Mouse (Mus musculus) hindbrain, embryonic 12.5 days (tissue): ENCODE results near the gene Emilin1. TPM values are rescaled to one million over a fixed set of nuclear protein-coding genes. Genes with fewer than 3 reads are reported as not detected.
A peak's percentile ranks its signal among the peaks of the same experiment; 100 is the strongest.

Experiments used
- ATAC-seq: fragments of 200-750 bp; cut with Nextera tagmentation; 2 replicates; pipeline ENCODE4 v1.8.0; 2017; ENCODE audit warnings: moderate TSS enrichment; ENCODE audit not compliant: low FRiP score
- H3K27ac ChIP-seq: fragments of 300-500 bp; sonication (generic); 2 replicates; pipeline ENCODE4 v1.5.1; 2016; ENCODE audit warnings: mild to moderate bottlenecking
- H3K27me3 ChIP-seq: fragments of 300-500 bp; sonication (generic); 2 replicates; pipeline ENCODE4 v1.6.1; 2016; ENCODE audit warnings: mild to moderate bottlenecking
- H3K36me3 ChIP-seq: fragments of 300-500 bp; sonication (generic); 2 replicates; pipeline ENCODE4 v1.6.1; 2016; ENCODE audit warnings: mild to moderate bottlenecking
- H3K4me1 ChIP-seq: fragments of 300-500 bp; sonication (generic); 2 replicates; pipeline ENCODE4 v1.6.1; 2016
- H3K4me2 ChIP-seq: fragments of 300-500 bp; sonication (generic); replicated peaks from 2 replicates; pipeline ENCODE4 v1.6.1; 2016; ENCODE audit warnings: mild to moderate bottlenecking
- H3K4me3 ChIP-seq: fragments of 300-500 bp; sonication (generic); 2 replicates; pipeline ENCODE4 v1.5.1; 2016; ENCODE audit warnings: mild to moderate bottlenecking
- H3K9ac ChIP-seq: fragments of 300-500 bp; sonication (generic); 2 replicates; pipeline ENCODE4 v1.6.1; 2016; ENCODE audit warnings: mild to moderate bottlenecking, moderate library complexity
- H3K9me3 ChIP-seq: fragments of 300-500 bp; sonication (generic); replicated peaks from 2 replicates; pipeline ENCODE4 v1.6.1; 2016; ENCODE audit warnings: mild to moderate bottlenecking
- WGBS: fragments of 180-500 bp; shearing (Covaris S2); methylation state at CpG from one replicate; pipeline ENCODE4 v1.1.7; 2016; 5-methylcytosine and 5-hydroxymethylcytosine counted together
- polyA plus RNA-seq: library from polyadenylated mRNA; unstranded; fragments of >200 nt; fragmentation: Nextera tagmentation; extraction: Ambion mirVana; gene quantifications from 2 replicates; pipeline ENCODE4 v1.2.1, GENCODE M21; 2016

The Emilin1 gene
- polyA plus RNA-seq, 1 experiment from 2014 or later = 121 TPM

DNA sequence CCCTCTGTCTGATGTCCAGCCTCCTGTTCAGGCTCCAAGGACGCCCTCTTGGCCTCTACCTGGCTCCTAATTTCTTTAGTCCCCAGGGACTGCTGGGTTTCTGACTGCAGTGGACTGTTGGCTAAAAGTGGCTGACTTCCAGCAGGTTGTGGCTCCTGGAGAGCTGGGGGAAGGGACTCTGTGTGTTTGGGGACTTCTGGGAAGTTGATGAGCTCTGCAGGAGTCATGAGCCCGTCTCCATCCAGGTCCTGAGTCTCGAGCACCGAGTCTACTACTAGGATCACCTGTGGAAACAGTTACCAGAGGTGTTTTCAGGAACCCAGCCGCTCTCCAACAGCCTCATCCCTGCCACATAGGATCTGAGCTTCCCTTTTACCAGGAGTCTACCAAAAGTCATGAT, 20.5 kb downstream of the Emilin1 start:
- Histone ChIP-seq H3K9ac (no peak overlapping the region), H3K4me3 (no peak overlapping the region), H3K27ac (no peak overlapping the region), H3K9me3 (no peaks in the 10 kb centered on the region), H3K27me3 (no peaks in the 10 kb centered on the region), H3K4me1 (no peaks in the 10 kb centered on the region), H3K4me2 (no peak overlapping the region), H3K36me3 (no peaks in the 10 kb centered on the region)
- 79% methylated on average over 5 of the region's 5 CpGs for WGBS
- ATAC-seq = no peak

DNA sequence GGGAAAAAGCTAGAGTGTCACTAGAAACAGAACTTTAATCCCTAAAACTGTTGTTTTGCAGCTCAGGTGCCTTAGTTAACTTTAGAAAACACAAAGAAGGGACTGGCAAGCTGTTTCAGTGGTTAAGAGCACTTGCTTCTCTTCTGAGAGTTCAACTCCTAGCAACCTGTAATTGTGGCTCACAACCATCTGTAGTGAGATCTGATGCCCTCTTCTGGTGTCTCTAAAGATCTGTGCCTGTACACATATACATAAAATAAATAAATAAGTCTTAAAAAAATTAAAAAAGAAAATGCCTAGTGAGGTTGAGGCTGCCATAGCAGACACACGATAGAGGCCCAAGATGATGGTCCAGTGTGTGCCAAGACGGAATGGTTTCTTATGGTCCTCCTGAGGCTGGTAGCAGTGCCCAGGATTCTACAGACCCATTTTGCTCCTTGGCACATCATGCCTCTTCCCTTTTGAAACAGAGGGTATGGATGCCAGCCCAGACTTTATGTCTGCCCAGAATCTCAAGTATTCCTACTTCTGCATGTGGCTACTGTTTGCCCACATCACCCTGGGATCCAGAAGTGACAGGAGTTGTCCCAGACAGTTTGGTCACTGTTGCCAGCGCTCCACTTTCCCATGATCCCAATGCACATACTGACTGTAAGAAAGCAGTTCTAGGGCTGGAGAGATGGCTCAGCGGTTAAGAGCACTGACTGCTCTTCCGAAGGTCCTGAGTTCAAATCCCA, 21.7 kb downstream of the Emilin1 start:
- H3K4me3 ChIP-seq = no peak overlapping the region
- no peaks in the 10 kb centered on the region for H3K36me3 ChIP-seq
- no peaks in the 10 kb centered on the region for H3K9me3 ChIP-seq
- H3K9ac ChIP-seq = no peak overlapping the region
- no peak overlapping the region for H3K4me2 ChIP-seq
- no peak for ATAC-seq
- no peaks in the 10 kb centered on the region for H3K27me3 ChIP-seq
- 89% methylated on average over 5 of the region's 5 CpGs for WGBS
- H3K4me1 ChIP-seq = no peaks in the 10 kb centered on the region
- no peak overlapping the region for H3K27ac ChIP-seq

DNA sequence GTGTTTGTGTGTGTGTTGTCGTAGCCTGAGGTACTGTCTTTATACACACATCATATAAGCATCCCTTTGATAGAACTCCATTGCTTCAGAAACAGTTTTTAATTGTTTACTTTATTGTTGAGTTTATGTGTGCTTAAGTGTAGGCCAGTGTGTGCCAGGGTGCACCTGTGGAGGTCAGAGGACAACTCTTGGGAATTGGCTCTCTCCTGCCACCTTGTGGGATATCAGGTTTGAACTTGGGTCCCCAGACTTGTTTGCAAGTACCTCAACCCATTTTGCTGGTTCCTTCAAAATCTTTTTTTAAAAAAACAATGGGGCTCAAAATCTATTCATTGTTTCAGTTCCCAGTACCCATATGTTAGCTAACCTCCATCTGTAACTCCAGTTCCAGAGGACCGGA, 29.8 kb downstream of the Emilin1 start:
- no peak for ATAC-seq
- Histone ChIP-seq H3K27ac (no peak overlapping the region), H3K27me3 (peaks cover 15% of the 10 kb centered on the region), H3K36me3 (no peaks in the 10 kb centered on the region), H3K4me3 (no peak overlapping the region), H3K4me1 (peaks cover 6% of the 10 kb centered on the region), H3K9me3 (no peaks in the 10 kb centered on the region), H3K9ac (no peak overlapping the region), H3K4me2 (no peak overlapping the region)
- 95% methylated on average over 2 of the region's 2 CpGs for WGBS

DNA sequence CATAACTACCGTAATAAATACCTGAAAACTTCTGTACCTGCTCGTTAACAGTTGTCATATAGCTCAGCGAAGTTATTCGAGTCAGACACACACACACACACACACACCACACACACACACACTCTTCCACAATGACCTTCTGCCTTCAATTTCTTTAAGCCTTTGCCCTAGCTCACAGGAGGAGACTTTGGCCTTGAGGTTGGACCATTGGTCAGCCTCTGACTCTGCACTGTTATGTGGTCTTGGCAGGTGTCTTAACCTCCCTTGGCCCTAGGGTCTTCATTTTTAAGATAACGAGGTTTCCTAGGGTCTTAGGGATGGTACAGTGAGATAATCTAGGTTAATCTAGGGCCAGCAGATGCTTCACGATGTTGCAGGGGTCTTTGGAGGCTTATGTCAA, 31.1 kb downstream of the Emilin1 start:
- 87% methylated on average over 6 of the region's 6 CpGs for WGBS
- Histone ChIP-seq H3K27ac (no peak overlapping the region), H3K27me3 (peaks cover 20% of the 10 kb centered on the region), H3K9me3 (no peaks in the 10 kb centered on the region), H3K4me1 (peaks cover 10% of the 10 kb centered on the region), H3K36me3 (no peaks in the 10 kb centered on the region), H3K4me2 (peak overlapping the region; percentile 89; the same call in 1 of the 2 replicates), H3K9ac (no peak overlapping the region), H3K4me3 (no peak overlapping the region)
- ATAC-seq = no peak

DNA sequence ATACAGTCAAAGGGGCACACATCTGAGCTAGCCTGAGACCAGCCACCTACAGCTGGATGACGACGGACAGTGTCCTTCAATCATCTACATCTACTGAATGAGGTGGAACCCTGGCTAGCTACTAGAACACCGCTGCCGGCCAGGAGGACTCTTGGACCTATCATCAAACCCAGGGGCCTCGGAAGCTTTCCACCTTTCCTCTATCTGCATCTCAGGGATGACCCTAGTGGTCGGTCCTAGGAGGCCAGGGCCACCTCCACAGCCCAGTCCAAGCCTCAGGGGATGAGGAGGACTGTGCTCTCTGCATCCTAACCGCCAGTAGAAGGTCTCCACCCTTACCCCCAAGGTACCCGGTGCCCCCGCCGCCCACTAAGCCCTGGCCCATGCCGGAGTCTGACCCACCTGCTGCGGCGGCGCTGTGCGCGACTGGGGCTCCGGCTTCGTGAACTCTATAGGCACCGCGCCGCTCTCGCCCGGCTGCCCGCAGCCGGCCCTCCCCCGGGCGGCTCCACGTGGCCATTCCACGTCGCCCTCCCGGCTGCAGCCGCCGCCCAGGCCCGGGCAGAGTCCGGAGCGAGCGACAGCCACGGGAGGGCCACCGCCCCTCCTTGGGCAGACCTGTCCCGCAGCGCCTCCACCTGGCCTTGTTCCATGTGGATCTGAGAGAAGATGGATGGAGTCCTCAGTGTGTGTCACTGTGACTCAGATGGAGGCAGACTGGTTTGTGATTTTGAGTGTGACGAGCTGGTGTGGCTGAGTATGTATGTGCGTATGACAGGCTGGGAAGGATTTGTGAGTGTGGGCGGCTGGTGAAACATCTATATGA, 32.0 kb downstream of the Emilin1 start, which contains the start of gene Cgref1:
TSS of gene Cgref1 (minus strand) at position 636 of the 826 bp plus-strand sequence.
- H3K36me3 ChIP-seq = no peaks in the 10 kb centered on the region
- WGBS = 4% methylated on average over 44 of the region's 44 CpGs
- H3K4me1 ChIP-seq = peaks cover 14% of the 10 kb centered on the region
- ATAC-seq = peak; percentile 39; the same call in 1 of the 2 replicates
- H3K9me3 ChIP-seq = no peaks in the 10 kb centered on the region
- H3K9ac ChIP-seq = peak within 1 kb of the TSS; percentile 63
- H3K27me3 ChIP-seq = peaks cover 20% of the 10 kb centered on the region
- H3K4me2 ChIP-seq = peak within 1 kb of the TSS; percentile 89
- peak within 1 kb of the TSS; percentile 44 for H3K4me3 ChIP-seq
- H3K27ac ChIP-seq = no peak within 1 kb of the TSS

DNA sequence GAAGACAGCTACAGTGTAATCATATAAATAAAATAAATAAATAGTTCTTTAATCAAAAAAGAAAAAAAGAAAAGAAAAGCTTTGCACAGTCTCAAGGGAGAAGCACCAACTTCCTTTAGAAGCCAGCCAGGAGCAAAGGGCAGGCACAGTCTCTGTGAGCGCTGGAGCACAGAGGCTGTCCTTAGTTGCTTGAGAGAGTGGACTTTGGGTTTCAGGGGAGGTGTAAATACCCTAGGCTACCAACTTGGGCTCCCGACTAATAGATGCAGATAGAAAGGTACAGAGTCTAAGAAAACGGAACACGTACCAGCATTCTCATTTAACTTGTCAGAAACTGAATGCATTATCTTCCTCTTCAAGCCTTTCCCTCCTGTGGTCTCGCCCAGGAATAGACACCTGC, 35.4 kb downstream of the Emilin1 start:
- no peak for ATAC-seq
- H3K9me3 ChIP-seq = no peaks in the 10 kb centered on the region
- peaks cover 19% of the 10 kb centered on the region for H3K4me1 ChIP-seq
- peaks cover 20% of the 10 kb centered on the region for H3K27me3 ChIP-seq
- no peak overlapping the region for H3K9ac ChIP-seq
- WGBS = 76% methylated on average over 5 of the region's 5 CpGs
- peaks cover 16% of the 10 kb centered on the region for H3K36me3 ChIP-seq
- no peak overlapping the region for H3K4me2 ChIP-seq
- H3K4me3 ChIP-seq = no peak overlapping the region
- no peak overlapping the region for H3K27ac ChIP-seq

DNA sequence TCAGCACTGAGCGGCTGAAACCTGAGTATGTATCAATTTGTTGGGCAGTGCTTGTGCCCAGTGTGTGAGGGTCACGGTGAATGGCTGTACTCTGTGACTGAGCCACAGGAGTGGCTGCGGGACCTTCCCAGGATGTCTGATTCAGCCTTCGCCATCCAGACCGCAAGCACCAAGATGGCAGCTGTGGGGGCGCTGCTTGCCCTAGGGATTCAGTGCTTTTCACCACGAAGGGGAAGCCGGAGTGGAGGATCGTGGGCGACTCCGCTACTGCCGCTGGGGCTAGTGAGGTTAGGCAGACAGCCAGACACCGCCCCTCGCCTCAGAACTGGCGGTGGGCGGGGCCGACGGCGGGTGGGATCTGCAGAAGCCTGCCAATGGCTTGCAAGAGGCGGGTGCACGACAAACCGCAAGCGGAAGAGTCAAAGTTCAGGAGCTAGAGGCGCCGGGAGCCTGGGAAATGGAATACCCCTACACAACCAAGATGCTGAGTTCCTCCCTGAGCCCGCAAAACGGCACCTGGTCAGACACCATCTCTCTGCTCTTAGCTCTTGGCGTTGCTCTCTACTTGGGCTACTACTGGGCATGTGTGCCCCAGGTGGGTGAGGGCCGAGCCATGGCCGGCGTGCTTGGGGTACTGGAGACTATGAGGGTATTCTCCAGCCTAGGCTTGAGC, 36.6 kb downstream of the Emilin1 start:
- peak overlapping the region; percentile 87 for H3K4me2 ChIP-seq
- ATAC-seq = peak; percentile 89
- under 1% methylated on average over 31 of the region's 31 CpGs for WGBS
- no peaks in the 10 kb centered on the region for H3K9me3 ChIP-seq
- peaks cover 28% of the 10 kb centered on the region for H3K36me3 ChIP-seq
- peaks cover 15% of the 10 kb centered on the region for H3K27me3 ChIP-seq
- H3K4me1 ChIP-seq = peaks cover 19% of the 10 kb centered on the region
- peak overlapping the region; percentile 69 for H3K27ac ChIP-seq
- peak overlapping the region; percentile 67 for H3K9ac ChIP-seq
- H3K4me3 ChIP-seq = peak overlapping the region; percentile 45

DNA sequence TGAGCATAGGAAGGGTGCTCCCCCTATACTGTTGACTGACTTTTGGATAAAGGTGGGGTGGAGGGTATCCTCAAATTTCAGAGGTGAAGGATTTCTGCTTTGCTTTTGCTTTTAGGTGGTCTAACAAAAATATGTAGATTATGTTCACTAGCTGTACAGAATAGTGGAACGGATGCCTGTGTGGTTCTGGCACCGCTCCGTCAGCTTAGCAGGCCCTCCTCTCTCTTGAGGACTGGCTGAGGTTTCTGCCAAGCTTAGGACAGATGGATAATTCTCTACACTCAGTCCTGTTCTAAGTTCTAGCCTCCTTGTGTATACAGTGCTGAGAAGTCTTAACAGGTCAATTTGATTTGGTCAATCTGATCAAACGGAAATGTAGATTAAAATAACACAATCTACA, 37.2 kb downstream of the Emilin1 start:
- peak overlapping the region; percentile 67; the same call in 1 of the 2 replicates for H3K9ac ChIP-seq
- 70% methylated on average over 4 of the region's 4 CpGs for WGBS
- no peaks in the 10 kb centered on the region for H3K9me3 ChIP-seq
- peak overlapping the region; percentile 45 for H3K4me3 ChIP-seq
- H3K36me3 ChIP-seq = peaks cover 34% of the 10 kb centered on the region
- ATAC-seq = no peak; the same call in 1 of the 2 replicates
- H3K4me2 ChIP-seq = peak overlapping the region; percentile 87
- peaks cover 11% of the 10 kb centered on the region for H3K27me3 ChIP-seq
- peaks cover 13% of the 10 kb centered on the region for H3K4me1 ChIP-seq
- H3K27ac ChIP-seq = peak overlapping the region; percentile 69; the same call in 1 of the 2 replicates

DNA sequence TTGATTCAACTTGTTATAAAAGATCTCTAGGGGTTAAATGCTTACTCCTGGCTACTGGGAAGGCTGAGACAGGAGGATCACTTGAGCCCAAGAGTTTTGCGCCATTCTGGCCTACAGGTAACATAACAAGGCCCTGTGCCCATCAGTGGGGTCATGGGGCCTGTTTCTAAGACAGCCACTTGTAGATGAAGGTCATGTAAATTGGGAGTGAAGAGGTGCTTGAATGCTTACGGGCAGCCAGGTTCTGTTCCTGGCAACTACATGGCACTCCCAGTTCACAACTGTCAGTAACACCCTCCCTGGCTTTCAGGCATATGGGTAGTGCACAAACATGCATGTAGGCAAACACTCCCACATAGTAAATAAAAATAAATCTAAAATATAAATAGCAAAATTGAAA, 37.7 kb downstream of the Emilin1 start:
- peaks cover 13% of the 10 kb centered on the region for H3K4me1 ChIP-seq
- H3K27me3 ChIP-seq = peaks cover 9% of the 10 kb centered on the region
- H3K4me2 ChIP-seq = no peak overlapping the region
- no peak overlapping the region for H3K27ac ChIP-seq
- no peak for ATAC-seq
- no peak overlapping the region for H3K9ac ChIP-seq
- WGBS = 90% methylated on average over 2 of the region's 2 CpGs
- H3K9me3 ChIP-seq = no peaks in the 10 kb centered on the region
- peaks cover 39% of the 10 kb centered on the region for H3K36me3 ChIP-seq
- no peak overlapping the region for H3K4me3 ChIP-seq

DNA sequence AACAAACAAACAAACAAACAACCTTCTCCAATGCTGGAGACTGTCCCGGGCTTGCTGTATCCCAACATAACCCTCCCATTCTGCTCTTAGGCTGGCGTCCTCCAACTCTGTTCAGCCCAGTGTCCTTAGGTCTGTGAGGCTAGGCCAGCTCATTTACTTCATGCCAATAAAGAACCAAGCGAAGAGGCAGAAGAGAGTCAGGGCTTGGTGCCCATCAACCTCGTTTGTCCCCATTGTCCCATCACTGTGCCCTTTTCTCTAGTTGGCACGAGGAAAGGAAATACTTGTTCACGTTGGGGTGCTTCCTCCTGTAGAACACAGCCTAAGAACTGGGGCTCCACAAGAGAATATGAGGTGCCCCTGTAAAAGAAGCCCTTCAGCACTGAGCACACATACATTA, 38.5 kb downstream of the Emilin1 start:
- no peak overlapping the region for H3K9ac ChIP-seq
- no peaks in the 10 kb centered on the region for H3K9me3 ChIP-seq
- H3K36me3 ChIP-seq = peaks cover 41% of the 10 kb centered on the region
- ATAC-seq = no peak
- no peak overlapping the region for H3K4me3 ChIP-seq
- no peak overlapping the region for H3K4me2 ChIP-seq
- no peak overlapping the region for H3K27ac ChIP-seq
- WGBS = 90% methylated on average over 6 of the region's 6 CpGs
- H3K27me3 ChIP-seq = peaks cover 5% of the 10 kb centered on the region; the same call in 1 of the 2 replicates
- peaks cover 13% of the 10 kb centered on the region for H3K4me1 ChIP-seq

DNA sequence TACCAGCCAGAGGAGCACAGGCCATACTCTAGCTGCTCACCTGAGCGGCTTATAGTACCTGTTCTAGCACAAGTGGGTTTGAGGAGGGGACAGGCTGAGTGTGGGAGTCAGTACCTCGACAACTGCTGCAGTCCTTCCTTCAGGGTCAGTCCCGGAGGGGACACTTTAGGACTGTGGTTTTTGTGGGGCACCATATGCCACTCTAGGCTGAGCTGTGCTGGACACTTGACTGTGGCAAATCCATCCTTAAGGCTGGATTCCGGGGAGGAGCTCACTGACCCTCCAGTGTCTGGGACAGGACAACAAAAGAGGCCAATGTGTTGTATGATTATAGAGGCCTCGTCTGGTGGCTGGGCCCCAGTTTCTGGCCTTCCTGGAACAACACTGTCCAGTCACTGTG, 39.3 kb downstream of the Emilin1 start:
- H3K4me2 ChIP-seq = no peak overlapping the region
- H3K27ac ChIP-seq = no peak overlapping the region
- peaks cover 45% of the 10 kb centered on the region for H3K36me3 ChIP-seq
- no peaks in the 10 kb centered on the region for H3K9me3 ChIP-seq
- H3K9ac ChIP-seq = no peak overlapping the region
- peaks cover 5% of the 10 kb centered on the region; the same call in 1 of the 2 replicates for H3K27me3 ChIP-seq
- no peak for ATAC-seq
- H3K4me1 ChIP-seq = peaks cover 17% of the 10 kb centered on the region
- H3K4me3 ChIP-seq = no peak overlapping the region
- 89% methylated on average over 5 of the region's 5 CpGs for WGBS

DNA sequence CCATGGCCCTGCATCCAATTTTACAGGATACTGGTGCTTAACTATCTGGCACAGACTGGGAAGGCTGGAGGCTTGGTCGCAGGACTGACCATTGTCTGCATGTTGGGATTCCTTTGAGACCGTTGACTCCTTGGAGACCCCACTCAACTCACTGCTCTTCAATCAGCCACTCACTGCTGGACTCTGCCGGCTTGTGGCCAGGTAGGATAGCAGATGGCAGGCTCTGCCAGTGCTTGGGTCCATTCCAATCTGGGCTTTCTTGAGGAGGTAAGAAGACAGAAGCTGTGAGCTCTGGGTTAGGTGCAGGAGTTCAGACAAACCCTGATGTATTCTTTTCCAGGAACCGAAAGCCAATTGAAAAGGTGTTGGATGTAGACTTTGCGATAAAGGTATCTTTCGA, 40.9 kb downstream of the Emilin1 start:
- no peak for ATAC-seq
- Histone ChIP-seq H3K9me3 (no peaks in the 10 kb centered on the region), H3K27me3 (no peaks in the 10 kb centered on the region), H3K4me3 (no peak overlapping the region), H3K4me2 (no peak overlapping the region), H3K9ac (no peak overlapping the region), H3K36me3 (peaks cover 55% of the 10 kb centered on the region), H3K4me1 (peaks cover 31% of the 10 kb centered on the region), H3K27ac (no peak overlapping the region)
- 97% methylated on average over 6 of the region's 6 CpGs for WGBS
